Mouse (Mus musculus) naive thymus-derived CD4-positive, alpha-beta T cell, adult 2 months (primary cell): ENCODE data around the gene Stag1.

Experiments
- DNase-seq: peaks from one replicate; pipeline ENCODE4 v3.0.0-alpha.2; 2011; ENCODE audit warnings: low read depth

Gene Stag1

GRCm38 (mm10) chr9:100597546-100597945, at the start of gene Stag1:
Gene Stag1 (plus strand): TSS chr9:100597798.
- DNase-seq = no peak

- DNase-seq = peak; percentile 78
Observed at GRCm38 (mm10) chr9:100548313-100548712, 49.3 kb upstream of the Stag1 start.

DNA sequence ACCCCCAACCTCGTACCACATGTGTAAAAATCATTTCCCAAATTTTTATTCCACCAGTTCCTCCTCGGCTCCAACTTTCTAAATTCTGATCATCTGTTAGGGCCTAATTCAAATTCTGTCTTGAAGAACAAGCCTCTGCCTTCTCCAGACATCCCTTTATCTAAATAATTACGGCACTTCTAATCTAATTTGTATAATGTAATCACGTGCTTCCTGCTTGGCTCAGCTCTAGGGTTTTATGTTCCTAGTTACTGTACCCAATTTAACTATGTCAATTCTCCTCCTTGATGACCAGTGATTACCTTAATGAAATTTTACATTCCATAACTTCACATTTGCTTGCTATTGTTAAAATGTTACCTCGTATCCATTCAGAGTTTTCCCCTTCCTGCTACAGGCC, 41.9 kb upstream of the Stag1 start:
- DNase-seq = no peak

DNA sequence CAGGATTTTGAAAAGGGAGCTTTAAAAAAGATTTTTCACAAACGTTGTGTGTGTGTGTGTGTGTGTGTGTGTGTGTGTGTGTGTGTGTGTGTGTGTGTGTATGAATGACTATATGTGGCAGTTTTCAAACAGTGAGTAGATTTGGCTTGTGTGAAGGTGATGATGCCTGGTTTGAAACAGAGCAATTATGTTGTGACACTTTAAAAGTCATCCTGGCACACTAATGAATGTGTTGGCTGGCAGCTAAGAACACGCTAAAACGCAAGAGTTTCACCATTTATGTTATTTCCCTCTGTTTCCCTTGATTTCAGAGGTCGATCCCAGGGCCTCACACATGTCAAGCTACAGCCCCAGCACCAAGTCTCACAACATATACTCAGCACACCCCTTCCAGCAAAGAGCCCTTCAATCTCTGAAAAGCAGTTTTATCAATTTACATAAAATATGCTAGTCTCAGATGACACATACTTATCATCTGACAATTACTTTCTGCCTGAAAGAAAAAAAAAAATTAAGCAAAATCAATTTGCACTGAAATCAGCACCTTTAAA, 39.5 kb upstream of the Stag1 start:
- no peak for DNase-seq

DNA sequence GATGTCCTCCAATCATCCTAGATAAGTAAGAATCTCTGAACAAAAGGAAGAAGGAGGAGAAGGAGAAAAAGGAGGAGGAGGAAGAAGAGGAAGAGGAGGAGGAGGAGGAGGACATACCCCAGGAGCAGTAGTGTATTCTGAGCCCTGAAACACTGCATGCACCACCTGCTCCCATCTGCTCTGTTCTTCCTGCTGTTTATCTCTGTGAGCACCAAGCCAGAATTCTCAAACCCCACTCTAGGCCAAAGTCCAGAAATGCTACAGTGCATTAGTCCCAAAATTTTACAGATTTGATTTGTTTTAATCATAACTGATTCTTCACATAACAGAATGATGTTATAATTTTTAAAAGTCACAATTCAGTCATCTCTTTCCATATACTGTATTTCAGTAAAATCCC, 38.6 kb upstream of the Stag1 start:
- no peak for DNase-seq

DNA sequence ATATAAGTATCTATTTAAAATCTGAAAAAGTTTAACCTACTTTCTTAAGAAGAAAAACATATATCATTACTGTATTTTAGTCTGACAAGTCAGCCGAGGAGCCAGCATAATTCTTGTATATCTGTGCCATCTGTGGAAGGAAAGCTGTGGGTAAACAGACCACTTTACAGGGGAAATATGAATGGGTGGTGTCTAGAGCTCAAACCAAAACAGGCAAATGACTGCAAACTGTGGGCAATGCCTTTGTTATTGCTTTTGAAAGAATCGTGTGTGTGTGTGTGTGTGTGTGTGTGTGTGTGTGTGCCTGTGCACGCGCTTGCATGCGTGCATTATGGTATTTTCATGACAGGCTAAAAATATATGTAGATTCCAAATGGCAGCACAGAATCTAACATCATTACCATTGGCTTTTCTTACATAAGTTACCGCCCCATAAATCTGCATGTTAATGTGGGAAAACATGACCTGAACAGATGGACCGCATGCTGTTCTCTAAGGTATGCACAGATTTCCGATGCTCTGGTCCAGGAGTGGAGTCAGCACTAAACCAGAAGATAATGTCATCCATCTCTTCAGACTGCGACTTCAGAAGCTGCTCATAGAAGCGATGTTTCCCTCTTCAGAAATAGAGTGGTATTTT, 37.2 kb upstream of the Stag1 start:
- DNase-seq = no peak

GRCm38 (mm10) chr9:100569798-100570625, 27.6 kb upstream of the Stag1 start:
- peak; percentile 6 for DNase-seq

GRCm38 (mm10) chr9:100570626-100571233, 26.9 kb upstream of the Stag1 start, which contains the start of gene Slc35g2:
Gene Slc35g2 (minus strand): TSS chr9:100571090.
- DNase-seq = peak; percentile 8

DNA sequence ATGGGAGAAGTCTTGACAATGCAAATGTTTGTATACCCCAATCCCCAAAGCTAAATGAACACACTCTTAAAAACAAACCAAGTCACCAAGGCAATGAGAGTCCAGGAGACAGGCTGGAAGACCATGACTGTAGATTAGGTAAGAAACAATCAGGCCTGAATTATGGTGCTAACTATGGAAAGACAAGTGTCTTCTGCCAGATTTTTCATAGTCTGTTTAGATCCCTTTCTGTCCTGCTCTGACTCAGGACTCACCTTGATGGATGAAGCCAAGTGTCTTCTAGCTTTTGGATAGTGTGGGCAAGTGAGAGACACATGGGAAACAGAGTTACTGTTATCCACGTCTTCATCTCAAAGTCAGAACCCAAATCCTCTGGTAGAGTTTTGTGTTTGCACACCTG, 26.1 kb upstream of the Stag1 start:
- DNase-seq = no peak

- DNase-seq = no peak
Observed at GRCm38 (mm10) chr9:100573300-100573699, 24.3 kb upstream of the Stag1 start.

DNA sequence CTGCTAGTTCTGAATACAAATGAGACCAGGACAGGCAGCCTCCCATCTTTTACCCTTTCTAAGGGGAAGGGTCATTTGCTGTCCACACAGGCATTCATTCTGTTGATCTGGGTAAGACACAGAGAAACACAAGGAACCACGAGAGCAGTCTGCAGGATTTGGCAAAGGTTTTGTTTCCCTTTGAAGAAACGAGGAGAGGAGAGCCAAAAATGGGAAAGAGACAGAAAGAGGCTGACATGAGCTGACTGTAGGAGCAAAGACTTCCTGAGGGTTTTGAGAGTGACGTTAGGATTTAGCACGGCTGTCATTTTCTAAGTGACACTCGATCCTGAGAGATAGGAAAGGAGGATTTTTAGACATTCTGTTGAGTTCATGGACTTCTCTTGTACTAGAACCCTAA, 23.7 kb upstream of the Stag1 start:
- no peak for DNase-seq

DNA sequence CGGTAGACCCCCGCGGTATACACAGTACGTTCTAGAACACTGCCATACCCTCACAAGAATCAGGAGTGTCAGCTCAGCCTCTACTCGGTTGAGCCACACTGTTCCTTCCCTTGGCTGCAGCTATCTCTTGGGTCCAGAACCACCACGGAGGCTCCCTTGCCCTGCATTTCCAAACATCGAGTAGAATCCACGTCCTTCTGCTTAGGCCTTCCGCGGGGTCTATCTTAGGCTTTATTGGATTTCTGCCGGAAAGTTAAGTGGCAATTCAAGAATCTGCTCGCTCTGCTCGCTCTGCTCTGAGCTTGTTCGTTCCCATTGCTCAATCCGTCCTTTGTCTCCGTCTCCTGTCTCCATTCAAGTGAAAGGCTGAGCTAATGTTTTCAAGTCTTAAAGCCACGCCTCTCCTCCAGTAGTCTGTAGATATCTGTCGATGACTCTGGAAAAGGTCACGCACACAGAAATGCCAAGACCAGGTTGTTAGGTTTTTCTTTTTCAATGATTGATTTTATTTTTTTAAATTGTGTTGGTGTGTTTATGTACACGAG, 17.3 kb upstream of the Stag1 start:
- DNase-seq = no peak

GRCm38 (mm10) chr9:100581543-100582492, 15.8 kb upstream of the Stag1 start:
- no peak for DNase-seq

GRCm38 (mm10) chr9:100582883-100583575, 14.6 kb upstream of the Stag1 start:
- no peak for DNase-seq

DNA sequence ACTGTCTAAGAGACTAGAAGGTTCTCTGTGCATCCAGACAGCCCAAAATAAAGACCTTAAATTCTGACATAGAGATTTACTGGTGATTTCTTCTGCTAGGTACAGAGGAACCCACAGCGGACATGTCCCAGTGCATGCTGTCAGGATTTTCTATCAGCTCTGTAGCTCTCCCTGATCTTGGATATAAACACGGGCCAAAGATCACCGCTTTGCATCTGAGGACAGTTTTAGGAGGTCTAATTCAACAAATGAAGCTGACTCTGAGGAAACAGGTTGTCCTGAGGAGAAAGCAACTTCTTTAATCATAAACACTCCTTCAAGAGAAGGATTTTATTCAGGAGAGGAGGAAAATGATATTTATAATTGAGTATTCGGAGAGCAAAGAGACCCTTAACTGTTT, 13.6 kb upstream of the Stag1 start:
- DNase-seq = no peak

- DNase-seq = no peak
Observed at GRCm38 (mm10) chr9:100590462-100590861, 7.1 kb upstream of the Stag1 start.

GRCm38 (mm10) chr9:100596317-100596716, 1.3 kb upstream of the Stag1 start:
- no peak for DNase-seq

DNA sequence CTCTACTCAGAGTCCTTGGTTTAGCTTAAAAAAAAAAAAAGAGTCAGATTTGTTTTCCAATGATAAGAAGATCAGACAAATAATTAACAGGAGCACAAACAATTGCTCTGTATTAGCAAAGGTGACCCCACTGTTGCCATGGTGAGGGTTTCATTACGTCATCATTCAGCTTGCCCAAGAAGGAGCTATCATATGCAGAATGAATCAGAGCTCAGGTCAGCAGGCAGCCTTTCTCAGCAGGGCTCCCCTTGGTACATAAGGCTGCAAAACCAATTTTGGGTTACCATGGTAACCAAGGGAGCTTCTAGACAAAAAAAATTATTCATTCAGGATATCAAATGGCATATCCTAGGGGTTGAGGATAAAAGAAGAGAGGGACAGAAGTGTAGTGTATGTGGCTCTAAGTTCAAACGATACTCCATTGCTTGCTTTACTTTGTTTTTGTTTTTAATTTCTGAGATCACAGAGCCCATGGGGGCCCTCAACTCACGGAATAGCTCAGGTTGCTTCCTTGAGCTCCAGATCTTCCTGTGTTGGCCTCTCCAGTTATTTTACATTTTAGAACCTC, 2.2 kb downstream of the Stag1 start:
- DNase-seq = no peak

DNA sequence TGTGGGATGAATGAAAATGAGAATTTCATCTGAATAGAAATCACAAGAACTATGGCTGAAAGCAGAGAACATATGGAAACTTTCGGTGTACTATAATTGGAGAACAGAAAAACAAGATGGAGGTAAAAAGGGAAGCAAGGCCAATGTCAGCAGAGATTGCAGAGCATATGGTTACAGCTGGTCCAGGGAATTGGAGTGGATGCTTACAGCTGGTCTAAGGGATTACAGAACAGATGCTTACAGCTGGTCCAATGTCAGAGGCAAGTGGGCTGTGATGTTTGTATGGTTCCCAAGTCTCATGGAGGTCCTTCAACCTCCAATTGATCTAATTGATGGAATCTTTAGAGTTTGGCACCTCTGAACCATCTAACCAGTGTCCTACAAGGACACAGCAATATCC, 4.5 kb downstream of the Stag1 start:
- no peak for DNase-seq

DNA sequence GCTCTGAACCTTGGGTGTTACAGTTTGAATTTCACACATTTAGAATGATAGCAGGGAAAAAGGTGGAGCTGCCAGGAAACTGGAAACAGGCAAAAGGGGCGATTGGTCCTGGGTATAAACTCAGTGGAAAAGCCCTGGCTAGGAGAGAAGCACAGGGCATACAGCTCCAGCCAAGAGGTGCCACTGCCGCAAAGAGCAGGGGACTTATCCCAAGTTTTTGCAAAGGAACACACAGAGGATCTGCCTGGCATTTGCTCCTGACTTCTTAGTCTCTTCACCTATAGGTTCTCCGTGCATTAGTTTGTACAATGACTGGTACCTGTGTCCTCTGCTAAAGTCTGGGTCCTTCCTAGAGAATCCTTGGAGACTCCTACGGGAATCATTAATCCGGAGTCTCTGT, 5.6 kb downstream of the Stag1 start:
- no peak for DNase-seq
